Mouse (Mus musculus) frontal cortex, adult (tissue): ENCODE results near the gene Paxbp1.

Experiments used
- ATAC-seq: cut with Nextera tagmentation; 2 replicates; pipeline ENCODE4 v1.9.2; 2017; ENCODE audit warnings: mild to moderate bottlenecking, moderate library complexity, mixed read lengths; ENCODE audit not compliant: low TSS enrichment

Gene Paxbp1

DNA sequence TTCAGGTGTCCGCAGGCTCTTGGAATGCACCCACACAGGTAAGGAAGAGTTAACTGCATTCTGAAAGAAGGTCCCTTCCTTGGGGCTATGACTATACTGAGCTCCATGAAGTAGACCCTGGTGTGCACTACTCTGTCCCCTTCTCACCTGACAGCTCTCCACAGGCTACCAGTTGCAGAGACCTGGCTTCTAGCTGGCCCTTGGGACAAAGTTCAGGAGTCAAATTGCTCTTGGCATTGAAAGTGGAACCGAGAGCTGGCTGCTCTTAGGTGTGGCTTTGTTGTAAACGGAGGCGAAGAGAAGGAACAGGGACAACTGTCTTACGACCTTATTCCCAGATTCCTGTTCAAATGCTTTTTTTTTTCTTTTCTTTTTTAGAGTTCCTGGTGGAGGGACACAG is 10.8 kb upstream of the Paxbp1 start:
- no peak for ATAC-seq

- peak; percentile 13; the same call in 1 of the 2 replicates for ATAC-seq
Observed at GRCm38 (mm10) chr16:91053599-91053998, 9.3 kb upstream of the Paxbp1 start.

- ATAC-seq, result no peak
Observed at GRCm38 (mm10) chr16:91045511-91045910, 1.2 kb upstream of the Paxbp1 start.

- peak; percentile 60 for ATAC-seq
Observed at GRCm38 (mm10) chr16:91043461-91044248, 688 bp downstream of the Paxbp1 start.

DNA sequence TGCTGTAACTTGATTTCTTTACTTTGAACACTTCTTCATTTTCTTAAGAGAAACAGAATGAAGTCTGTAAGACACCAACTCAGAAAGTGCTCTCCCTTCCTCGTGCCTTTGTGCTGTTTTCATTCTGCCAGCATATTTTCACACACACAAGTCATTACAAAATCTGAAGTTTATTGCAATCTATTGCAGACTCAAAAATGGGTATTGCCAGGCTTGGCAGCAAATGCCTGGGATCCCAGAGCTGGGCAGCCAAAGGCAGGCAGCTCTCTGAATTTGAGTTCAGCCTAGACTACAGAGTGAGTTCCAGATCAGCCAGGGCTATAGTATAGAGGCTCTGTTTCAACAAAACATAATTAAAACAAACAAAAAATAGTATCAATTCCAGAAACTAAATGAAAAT is 1.7 kb downstream of the Paxbp1 start:
- no peak for ATAC-seq

- ATAC-seq, result no peak
Observed at GRCm38 (mm10) chr16:91035866-91036265, 8.5 kb downstream of the Paxbp1 start.

GRCm38 (mm10) chr16:91030751-91031150 is 13.6 kb downstream of the Paxbp1 start:
- ATAC-seq, result no peak

DNA sequence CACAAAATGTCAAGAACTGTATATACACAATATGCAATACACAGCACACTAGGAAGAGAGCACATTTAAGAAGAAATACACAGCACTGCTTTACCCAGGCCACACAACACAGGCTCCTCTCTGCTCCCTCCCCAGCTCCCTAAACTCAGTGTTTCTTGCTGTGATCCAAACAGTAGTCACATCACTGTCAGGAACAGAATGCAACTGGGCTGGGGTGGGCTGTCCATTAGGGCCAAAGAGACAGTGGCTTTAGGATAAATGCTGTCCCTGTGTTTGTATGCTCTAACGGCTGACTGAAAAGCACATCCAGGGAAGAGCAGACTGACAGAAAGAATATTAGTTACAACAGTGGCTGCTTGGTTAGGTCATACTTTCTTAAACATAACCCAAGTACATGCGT is 14.4 kb downstream of the Paxbp1 start:
- ATAC-seq, result no peak

GRCm38 (mm10) chr16:91029161-91029743 is 15.1 kb downstream of the Paxbp1 start:
- no peak for ATAC-seq

DNA sequence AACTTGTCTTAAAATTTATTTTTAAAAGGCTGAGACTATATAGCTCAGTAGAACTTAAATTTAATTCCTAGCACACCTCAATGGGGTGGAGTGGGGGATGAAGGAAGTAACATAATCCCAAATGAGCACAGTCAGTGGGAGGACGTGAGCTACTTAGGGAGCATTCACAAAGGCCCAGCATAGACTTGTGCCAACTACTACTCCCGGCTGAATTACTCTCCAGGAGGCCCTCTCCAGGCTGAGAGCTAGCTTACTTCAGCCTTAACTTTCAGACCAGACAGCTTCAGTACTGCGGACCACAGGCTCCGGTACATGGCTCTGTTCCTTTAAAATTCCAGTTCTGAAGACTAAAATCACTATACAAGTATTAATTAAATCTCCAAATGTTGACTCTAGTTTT is 18.1 kb downstream of the Paxbp1 start:
- ATAC-seq, result peak; percentile 78

DNA sequence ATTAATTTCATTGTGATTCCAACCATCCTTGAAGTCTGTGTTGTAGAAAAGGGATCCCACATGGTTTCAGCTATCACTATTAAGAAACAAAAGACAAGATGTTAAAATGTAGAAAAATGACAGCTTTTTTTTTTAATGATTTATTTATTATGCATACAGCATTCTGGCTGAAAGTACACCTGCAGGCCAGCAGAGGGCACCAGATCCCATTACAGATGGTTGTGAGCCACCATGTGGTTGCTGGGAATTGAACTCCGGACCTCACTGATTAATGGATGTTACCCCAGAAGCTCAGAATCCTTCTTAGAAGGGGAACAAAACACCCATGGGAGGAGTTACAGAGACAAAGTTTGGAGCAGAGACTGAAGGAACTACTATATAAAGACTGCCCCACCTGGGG is 21.0 kb downstream of the Paxbp1 start:
- no peak for ATAC-seq

- ATAC-seq, result no peak
Observed at GRCm38 (mm10) chr16:91020842-91021483, 23.4 kb downstream of the Paxbp1 start.

- no peak for ATAC-seq
Observed at GRCm38 (mm10) chr16:91019476-91019875, 24.9 kb downstream of the Paxbp1 start.

- ATAC-seq, result no peak
Observed at GRCm38 (mm10) chr16:91015761-91016160, 28.6 kb downstream of the Paxbp1 start.

DNA sequence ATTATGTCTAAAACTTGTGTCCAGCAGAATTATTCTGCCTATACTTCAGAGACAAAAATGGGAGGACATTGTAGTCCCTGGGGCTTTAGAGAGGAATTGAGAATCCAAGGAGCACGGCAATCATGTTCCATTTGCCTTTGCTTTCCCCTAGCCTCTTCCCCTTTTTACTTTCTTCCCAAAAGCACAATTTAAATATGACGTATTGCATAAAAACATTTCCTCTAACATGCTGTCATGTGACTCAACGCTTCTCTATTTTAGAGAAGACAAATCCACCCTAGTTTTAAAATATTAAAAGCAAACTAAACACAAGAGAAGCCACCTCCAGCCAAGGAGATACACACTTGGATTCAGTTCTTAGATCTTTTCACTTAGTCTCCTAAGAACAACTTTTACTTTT is 32.5 kb downstream of the Paxbp1 start:
- ATAC-seq, result peak; percentile 4; the same call in 1 of the 2 replicates

- ATAC-seq, result peak; percentile 86
Observed at GRCm38 (mm10) chr16:91011021-91011683, 33.2 kb downstream of the Paxbp1 start, which contains the start of gene Synj1. Gene Synj1, minus strand, starts transcription at chr16:91011308.

DNA sequence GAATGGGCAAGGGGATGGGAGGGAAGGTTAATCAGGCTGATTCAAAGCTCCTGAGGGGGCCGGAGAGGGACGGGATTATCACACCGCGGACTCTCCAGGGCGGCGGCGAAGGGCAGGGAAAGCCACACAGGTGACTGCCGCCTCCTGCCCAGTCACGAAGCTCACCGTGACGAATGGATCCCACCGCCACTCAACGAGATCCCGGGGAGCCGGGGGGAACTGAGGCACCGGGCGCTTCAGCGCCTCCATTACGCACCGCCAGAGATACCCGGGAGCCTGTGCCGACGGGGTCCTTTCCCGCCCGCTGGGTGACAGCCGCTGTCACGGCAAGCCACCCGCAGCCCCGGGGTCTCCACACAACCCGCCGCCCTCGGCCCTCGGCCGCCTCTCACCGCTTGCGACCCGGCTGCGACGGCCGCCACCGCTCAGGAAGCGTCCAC is 33.7 kb downstream of the Paxbp1 start:
- peak; percentile 10 for ATAC-seq

DNA sequence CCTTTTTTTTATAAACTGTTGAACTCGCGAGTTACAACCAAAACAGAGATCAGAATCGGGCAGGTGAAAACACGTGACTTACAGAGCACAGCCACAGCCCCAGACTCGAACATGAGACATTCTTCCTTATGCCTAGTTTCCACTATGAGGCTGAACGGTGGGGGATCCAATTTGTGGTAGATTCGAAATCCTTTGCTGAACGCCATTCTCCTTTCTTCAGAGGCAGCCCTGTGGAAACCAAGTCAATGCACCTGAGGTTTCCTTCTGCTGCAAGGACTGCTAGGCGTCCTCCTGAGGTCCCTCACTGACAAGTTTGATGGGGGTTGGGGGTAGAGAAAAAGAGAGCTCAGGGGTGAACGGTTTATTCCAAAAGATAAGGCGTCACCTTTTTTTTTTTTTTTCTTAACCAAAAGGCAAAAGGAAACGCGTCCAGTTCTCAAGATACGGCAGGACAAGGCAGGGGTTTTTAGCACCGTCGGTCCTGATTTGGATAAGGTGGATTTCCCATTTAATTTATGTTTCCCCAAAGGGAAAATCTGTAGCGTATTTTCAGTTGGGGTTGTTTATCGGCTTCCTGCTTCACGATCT is 34.3 kb downstream of the Paxbp1 start:
- 0 out of 2 replicates have a peak, but pooled peaks have one; percentile 10 for ATAC-seq

DNA sequence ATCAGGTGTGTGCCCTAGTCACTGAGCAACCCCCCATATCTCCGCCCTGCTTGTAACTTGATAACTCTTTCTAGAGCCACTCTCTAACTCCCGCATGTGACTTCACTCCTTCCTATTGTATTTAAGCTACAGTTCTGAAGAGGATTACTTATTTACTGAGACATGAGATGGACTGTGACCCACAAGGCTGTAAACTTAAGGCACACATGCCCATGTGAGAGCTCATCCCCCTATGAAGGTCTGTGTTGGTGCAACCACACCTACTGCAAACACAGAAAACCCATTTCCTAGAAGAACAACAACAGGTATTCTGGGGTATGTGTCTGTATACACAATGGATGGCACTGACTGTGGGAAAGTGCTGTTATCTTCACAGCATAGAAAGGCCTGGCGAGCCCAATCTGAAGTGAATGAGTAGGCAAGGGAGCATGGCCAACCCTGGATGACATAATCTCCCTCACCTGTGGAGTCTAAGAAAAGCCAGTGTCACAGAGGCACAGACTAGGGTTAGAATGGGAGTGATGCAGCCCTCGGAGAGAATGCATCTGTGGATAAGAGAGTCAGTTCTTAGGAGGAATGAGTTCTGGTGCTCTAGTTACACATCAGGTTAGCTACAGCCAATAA is 39.3 kb downstream of the Paxbp1 start:
- no peak for ATAC-seq

DNA sequence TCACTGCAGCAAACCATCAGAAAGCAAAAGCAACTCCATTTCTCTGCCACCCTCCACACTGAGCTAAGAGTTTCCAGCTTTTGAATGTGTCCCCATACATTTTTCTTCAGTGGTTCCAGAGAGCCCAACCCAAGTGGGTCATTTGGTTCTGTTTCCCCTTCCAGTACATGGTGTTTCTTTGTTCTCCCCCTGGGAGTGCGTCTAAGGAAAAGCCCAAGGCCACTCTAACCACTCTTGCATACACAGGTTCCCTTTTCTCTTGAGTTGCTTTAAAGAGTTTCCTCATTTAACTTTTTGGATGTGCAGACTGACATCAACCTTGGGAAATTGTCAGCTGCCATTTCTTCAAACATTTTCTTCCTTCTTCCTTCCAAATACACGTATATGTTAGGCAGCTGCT is 43.2 kb downstream of the Paxbp1 start:
- ATAC-seq, result no peak

GRCm38 (mm10) chr16:90999827-91000226 is 44.5 kb downstream of the Paxbp1 start:
- no peak for ATAC-seq
